Mouse (Mus musculus) midbrain, embryonic 10.5 days (tissue): ENCODE data around the gene Hist1h3b. TPM values are rescaled to one million over a fixed set of nuclear protein-coding genes. Genes with fewer than 3 reads are reported as not detected.
"Not testable (repeated sequence)": the region's sequence is repeated elsewhere in the genome, so short reads cannot be mapped to it uniquely, and the experiment has no call there.

Experiments
- DNase-seq: peaks from one replicate; pipeline ENCODE4 v3.0.0-alpha.2; 2017; ENCODE audit warnings: low spot score
- H3K27ac ChIP-seq: fragments of 300-500 bp; sonication (generic); replicated peaks from 2 replicates; pipeline ENCODE4 v1.5.1; 2016; ENCODE audit warnings: mild to moderate bottlenecking
- H3K27me3 ChIP-seq: fragments of 300-500 bp; sonication (generic); 2 replicates; pipeline ENCODE4 v1.6.1; 2016; ENCODE audit warnings: low read depth, mild to moderate bottlenecking; ENCODE audit not compliant: poor library complexity, severe bottlenecking
- H3K36me3 ChIP-seq: fragments of 300-500 bp; sonication (generic); 2 replicates; pipeline ENCODE4 v1.6.1; 2016; ENCODE audit warnings: mild to moderate bottlenecking, moderate library complexity
- H3K4me1 ChIP-seq: fragments of 300-500 bp; sonication (generic); 2 replicates; pipeline ENCODE4 v1.6.1; 2016
- H3K4me3 ChIP-seq: fragments of 300-500 bp; sonication (generic); 2 replicates; pipeline ENCODE4 v1.5.1; 2016; ENCODE audit warnings: mild to moderate bottlenecking, moderate library complexity
- H3K9me3 ChIP-seq: fragments of 300-500 bp; sonication (generic); replicated peaks from 2 replicates; pipeline ENCODE4 v1.6.1; 2016; ENCODE audit warnings: mild to moderate bottlenecking
- WGBS: fragments of 180-500 bp; shearing (Covaris S2); methylation state at CpG from one replicate; pipeline ENCODE4 v1.1.7; 2016; 5-methylcytosine and 5-hydroxymethylcytosine counted together
- polyA plus RNA-seq: library from polyadenylated mRNA; unstranded; fragments of >200 nt; fragmentation: Nextera tagmentation; extraction: Ambion mirVana; gene quantifications from 2 replicates; pipeline ENCODE4 v1.2.1, GENCODE M21; 2016

Hist1h3b gene
- 8.1 and 11.3 TPM in 2 replicates for polyA plus RNA-seq

DNA sequence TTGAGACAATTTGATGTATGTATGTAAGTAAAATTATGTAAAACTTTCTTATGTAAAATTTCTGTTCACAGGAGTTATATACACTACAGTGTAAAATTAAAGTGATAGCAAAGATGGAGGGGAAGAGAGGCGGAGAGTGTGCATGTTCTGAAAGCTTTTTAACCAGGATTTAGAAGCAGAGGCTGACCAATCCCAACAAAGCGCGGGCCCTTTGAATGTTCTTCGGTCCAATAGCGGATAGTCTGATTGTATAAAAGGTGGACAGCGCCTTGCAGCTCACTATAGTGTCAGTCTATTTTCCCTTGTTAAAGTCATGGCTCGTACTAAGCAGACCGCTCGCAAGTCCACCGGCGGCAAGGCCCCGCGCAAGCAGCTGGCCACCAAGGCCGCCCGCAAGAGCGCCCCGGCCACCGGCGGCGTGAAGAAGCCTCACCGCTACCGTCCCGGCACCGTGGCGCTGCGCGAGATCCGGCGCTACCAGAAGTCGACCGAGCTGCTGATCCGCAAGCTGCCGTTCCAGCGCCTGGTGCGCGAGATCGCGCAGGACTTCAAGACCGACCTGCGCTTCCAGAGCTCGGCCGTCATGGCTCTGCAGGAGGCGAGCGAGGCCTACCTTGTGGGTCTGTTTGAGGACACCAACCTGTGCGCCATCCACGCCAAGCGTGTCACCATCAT, at the start of gene Hist1h3b:
Gene Hist1h3b (plus strand): TSS at position 201 of the 675 bp plus-strand sequence.
- H3K27me3 ChIP-seq = not testable (repeated sequence)
- H3K4me1 ChIP-seq = peaks cover 27% of the 10 kb centered on the region

DNA sequence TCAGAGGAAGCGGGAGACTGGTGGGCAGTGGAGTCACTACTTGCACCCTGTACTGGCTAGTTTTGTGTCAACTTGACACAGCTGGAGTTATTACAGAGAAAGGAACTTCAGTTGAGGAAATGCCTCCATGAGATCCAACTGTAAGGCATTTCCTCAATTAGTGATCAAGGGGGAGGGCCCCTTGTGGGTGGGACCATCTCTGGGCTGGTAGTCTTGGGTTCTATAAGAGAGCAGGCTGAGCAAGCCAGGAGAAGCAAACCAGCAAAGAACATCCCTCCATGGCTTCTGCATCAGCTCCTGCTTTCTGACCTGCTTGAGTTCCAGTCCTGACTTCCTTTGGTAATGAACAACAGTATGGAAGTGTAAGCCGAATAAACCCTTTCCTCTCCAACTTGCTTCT, 49.3 kb upstream of the Hist1h3b start:
- 87% methylated on average over 2 of the region's 2 CpGs for WGBS
- H3K4me3 ChIP-seq, H3K27ac ChIP-seq, H3K9me3 ChIP-seq, DNase-seq, H3K36me3 ChIP-seq, H3K27me3 ChIP-seq: not testable (repeated sequence)
- H3K4me1 ChIP-seq = peaks cover 16% of the 10 kb centered on the region

More for the DNA sequence above, at the start of gene Hist1h3b:
- H3K9me3 ChIP-seq, H3K36me3 ChIP-seq: not testable (repeated sequence)
- peak within 1 kb of the TSS; percentile 54 for H3K4me3 ChIP-seq
- peak within 1 kb of the TSS; percentile 97 for H3K27ac ChIP-seq
- peak; percentile 92 for DNase-seq
- under 1% methylated on average over 23 of the region's 47 CpGs for WGBS

- no peaks in the 10 kb centered on the region for H3K9me3 ChIP-seq
- no peaks in the 10 kb centered on the region for H3K36me3 ChIP-seq
- no peak overlapping the region for H3K27ac ChIP-seq
- peaks cover 15% of the 10 kb centered on the region for H3K27me3 ChIP-seq
- DNase-seq = peak; percentile 8
- H3K4me3 ChIP-seq = no peak overlapping the region
- peaks cover 22% of the 10 kb centered on the region for H3K4me1 ChIP-seq
- WGBS = 95% methylated on average over 7 of the region's 7 CpGs
Observed at GRCm38 (mm10) chr13:23705751-23706356, 46.2 kb upstream of the Hist1h3b start.

GRCm38 (mm10) chr13:23706771-23707170, 45.3 kb upstream of the Hist1h3b start:
- Histone ChIP-seq H3K4me1 (peaks cover 18% of the 10 kb centered on the region), H3K9me3 (no peaks in the 10 kb centered on the region), H3K36me3 (no peaks in the 10 kb centered on the region), H3K27me3 (peaks cover 23% of the 10 kb centered on the region), H3K27ac (no peak overlapping the region), H3K4me3 (no peak overlapping the region)
- WGBS = 92% methylated on average over 12 of the region's 12 CpGs
- peak; percentile 4 for DNase-seq

DNA sequence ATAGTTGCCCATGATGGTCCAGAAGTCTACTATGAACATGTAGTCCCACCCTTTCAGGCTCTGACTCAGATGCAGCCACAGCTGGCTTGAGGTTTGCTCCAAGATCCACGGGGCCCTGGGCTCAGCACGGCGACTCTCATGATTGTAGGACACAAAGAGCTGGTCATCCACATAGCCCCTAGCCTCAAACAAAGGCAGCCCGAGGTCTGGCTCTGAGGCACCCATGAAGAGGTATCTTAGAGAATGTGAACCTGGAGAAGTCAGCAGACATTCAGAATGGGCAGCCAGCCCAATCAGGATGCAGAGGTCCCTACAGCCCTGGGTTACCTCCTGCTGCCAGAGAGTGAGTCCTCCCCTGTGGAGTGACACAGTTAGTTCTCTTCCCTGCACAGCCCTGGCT, 44.0 kb upstream of the Hist1h3b start:
- H3K4me1 ChIP-seq = peaks cover 18% of the 10 kb centered on the region
- no peaks in the 10 kb centered on the region for H3K36me3 ChIP-seq
- no peak overlapping the region for H3K27ac ChIP-seq
- WGBS = 85% methylated on average over 4 of the region's 4 CpGs
- peaks cover 23% of the 10 kb centered on the region for H3K27me3 ChIP-seq
- DNase-seq = peak; percentile 8
- no peaks in the 10 kb centered on the region for H3K9me3 ChIP-seq
- H3K4me3 ChIP-seq = no peak overlapping the region

DNA sequence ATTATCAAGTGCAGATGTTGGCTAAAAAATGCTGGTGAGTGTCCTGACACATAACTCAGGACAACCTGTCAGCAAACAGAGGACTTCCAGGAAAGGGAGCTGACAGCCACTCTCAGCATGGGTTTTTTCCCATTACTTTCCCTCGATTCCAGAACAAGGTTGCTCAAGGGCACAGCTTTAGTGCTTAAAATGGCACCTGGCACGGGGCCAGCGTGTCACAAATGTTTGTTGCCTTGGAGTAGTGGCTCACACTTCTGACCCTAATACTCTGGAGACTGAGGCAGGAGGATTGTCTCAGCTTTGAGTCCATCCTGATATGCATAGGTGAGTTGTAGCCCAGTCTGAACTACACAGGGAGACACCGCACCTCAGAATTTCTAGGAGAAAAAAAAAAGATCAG, 43.4 kb upstream of the Hist1h3b start:
- no peak for DNase-seq
- H3K27ac ChIP-seq = no peak overlapping the region
- 84% methylated on average over 4 of the region's 4 CpGs for WGBS

DNA sequence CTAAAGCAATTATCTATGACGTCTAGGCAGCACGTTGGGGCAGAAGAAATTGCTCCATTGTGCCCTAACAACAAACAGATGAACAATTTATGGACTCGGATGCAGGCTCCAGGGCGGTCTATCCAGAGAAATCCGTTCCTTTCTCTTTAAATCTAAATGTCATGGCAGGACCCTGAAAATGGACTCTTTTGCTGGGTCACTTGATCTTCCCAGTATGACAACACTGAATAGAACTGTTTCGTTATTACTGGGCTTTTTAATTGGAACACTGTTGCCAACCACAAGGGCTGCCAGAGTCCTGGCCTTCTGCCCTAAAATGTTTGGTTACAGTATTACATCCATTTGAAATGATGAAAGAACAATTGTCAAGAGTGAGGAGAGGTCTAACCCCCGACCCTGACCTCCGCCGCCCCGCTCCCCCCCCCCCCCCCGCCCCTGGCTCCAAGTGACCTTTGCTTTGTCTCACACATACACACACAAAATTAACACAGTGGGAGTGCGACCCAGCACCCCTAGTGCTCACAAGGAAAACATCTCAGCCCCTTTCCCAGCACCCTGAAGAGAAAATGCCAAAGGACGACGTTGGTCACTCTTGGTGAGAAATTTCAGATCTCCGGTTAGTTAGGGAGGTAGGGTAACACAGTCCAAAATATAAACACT, 42.2 kb upstream of the Hist1h3b start:
- H3K36me3 ChIP-seq = no peaks in the 10 kb centered on the region
- 23% methylated on average over 15 of the region's 15 CpGs for WGBS
- peaks cover 18% of the 10 kb centered on the region for H3K4me1 ChIP-seq
- DNase-seq = peak; percentile 26
- H3K9me3 ChIP-seq = no peaks in the 10 kb centered on the region
- H3K27me3 ChIP-seq = peaks cover 23% of the 10 kb centered on the region
- H3K4me3 ChIP-seq = peak overlapping the region; percentile 44
- H3K27ac ChIP-seq = peak overlapping the region; percentile 43

More for the DNA sequence above, 43.4 kb upstream of the Hist1h3b start:
- no peaks in the 10 kb centered on the region for H3K9me3 ChIP-seq
- H3K4me3 ChIP-seq = no peak overlapping the region
- peaks cover 18% of the 10 kb centered on the region for H3K4me1 ChIP-seq
- H3K36me3 ChIP-seq = no peaks in the 10 kb centered on the region
- H3K27me3 ChIP-seq = peaks cover 23% of the 10 kb centered on the region

DNA sequence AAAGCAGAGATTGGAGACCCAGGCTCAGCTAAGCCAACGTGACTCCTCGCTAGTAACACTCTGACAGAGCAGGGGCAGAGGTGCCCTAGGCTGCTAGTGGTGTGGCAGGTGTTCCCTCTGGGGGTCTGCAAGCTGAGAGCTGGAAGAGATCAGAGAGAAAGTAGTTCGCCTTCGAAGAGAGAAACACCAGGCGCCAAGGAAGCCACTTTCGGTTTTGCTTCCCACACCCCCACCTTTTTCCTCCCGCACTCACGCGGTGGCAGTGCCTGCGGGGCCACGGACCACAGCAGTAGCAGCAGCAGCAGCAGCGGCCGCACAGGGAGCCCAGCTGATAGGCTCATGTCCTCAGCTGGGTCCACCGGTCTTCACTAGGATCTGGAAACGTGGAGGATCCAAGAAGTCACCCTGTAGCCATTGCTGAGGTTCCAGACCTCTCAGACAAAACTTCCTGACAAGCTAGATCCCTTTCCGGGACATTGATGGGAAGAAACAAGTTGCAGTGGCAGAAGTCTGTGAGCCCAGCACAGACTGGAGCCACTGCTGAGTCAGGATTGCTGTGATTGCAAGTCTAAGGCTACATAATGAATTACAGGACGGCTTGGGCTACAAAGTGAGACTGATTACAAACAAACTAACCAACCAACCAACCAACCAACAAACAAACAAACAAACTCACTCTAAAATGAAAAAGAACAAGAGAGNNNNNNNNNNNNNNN, 41.5 kb upstream of the Hist1h3b start, which contains the start of gene Hfe:
Gene Hfe (minus strand): TSS at position 481 of the 716 bp plus-strand sequence.
- peak within 1 kb of the TSS; percentile 44 for H3K4me3 ChIP-seq
- H3K27ac ChIP-seq = peak within 1 kb of the TSS; percentile 43
- H3K27me3 ChIP-seq = peaks cover 23% of the 10 kb centered on the region
- no peaks in the 10 kb centered on the region for H3K9me3 ChIP-seq
- peak; percentile 52 for DNase-seq
- no peaks in the 10 kb centered on the region for H3K36me3 ChIP-seq
- WGBS = 5% methylated on average over 17 of the region's 17 CpGs
- H3K4me1 ChIP-seq = peaks cover 23% of the 10 kb centered on the region

DNA sequence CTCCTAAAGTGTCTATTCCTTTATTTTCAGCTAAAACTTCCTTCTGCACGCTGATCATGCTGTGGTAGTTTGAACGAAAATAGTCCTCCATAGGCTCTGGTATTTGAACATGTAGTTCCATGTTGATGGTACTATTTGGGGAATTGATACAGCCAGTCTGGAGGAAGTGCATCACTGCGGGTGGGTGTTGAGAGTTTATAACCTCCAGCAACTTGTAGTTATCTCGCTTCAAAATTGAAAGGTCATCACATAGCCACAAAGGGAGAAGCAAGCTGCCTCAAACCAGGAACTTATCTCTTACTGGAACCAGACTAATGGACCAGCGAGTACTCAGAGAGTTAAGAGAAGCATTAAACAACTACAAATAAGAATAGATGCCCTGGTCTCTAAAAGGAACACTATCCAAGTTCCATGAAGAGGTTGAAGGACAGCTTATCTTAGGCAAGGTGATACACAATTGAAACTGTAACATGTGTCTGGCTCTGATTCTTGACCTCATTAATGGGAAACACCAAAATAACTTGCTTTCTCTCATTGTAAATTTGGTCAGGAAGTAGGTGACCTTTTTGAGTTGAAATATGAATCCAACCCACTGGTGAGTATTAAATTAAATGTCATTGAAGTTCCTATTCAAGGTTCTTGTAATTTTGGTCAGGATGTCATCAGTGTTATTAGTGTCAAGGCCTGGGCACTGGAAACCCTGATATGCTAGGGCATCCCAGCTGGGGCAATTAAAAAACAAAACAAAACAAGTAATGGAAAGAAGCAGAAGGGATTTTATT, 35.6 kb upstream of the Hist1h3b start:
- H3K27ac ChIP-seq = no peak overlapping the region
- WGBS = 88% methylated on average over 5 of the region's 5 CpGs
- H3K4me3 ChIP-seq = no peak overlapping the region
- no peaks in the 10 kb centered on the region for H3K36me3 ChIP-seq
- H3K9me3 ChIP-seq = peaks cover 9% of the 10 kb centered on the region; the same call in 1 of the 2 replicates
- peaks cover 4% of the 10 kb centered on the region; the same call in 1 of the 2 replicates for H3K27me3 ChIP-seq
- DNase-seq = no peak
- peaks cover 4% of the 10 kb centered on the region; the same call in 1 of the 2 replicates for H3K4me1 ChIP-seq

GRCm38 (mm10) chr13:23717176-23717575, 34.9 kb upstream of the Hist1h3b start:
- no peaks in the 10 kb centered on the region for H3K36me3 ChIP-seq
- peaks cover 9% of the 10 kb centered on the region; the same call in 1 of the 2 replicates for H3K9me3 ChIP-seq
- 58% methylated on average over 11 of the region's 11 CpGs for WGBS
- peak; percentile 8 for DNase-seq
- H3K4me3 ChIP-seq = no peak overlapping the region
- H3K27ac ChIP-seq = 0 out of 2 replicates have a peak overlapping the region, but pooled peaks have one; percentile 17
- no peaks in the 10 kb centered on the region for H3K27me3 ChIP-seq
- peaks cover 4% of the 10 kb centered on the region; the same call in 1 of the 2 replicates for H3K4me1 ChIP-seq

- H3K27ac ChIP-seq = 0 out of 2 replicates have a peak overlapping the region, but pooled peaks have one; percentile 17
- H3K27me3 ChIP-seq, H3K4me3 ChIP-seq, H3K36me3 ChIP-seq, H3K4me1 ChIP-seq, H3K9me3 ChIP-seq: not testable (repeated sequence)
- WGBS = 8% methylated on average over 2 of the region's 2 CpGs
- DNase-seq = peak; percentile 10
Observed at GRCm38 (mm10) chr13:23717593-23718245, 34.3 kb upstream of the Hist1h3b start.
